Mouse (Mus musculus) layer of hippocampus, adult 9-10 months (tissue): ENCODE data around the gene Sh3pxd2a.

Experiments
- DNase-seq: peaks from one replicate; pipeline ENCODE4 v3.0.0; 2022; ENCODE audit warnings: low spot score

Gene Sh3pxd2a

DNA sequence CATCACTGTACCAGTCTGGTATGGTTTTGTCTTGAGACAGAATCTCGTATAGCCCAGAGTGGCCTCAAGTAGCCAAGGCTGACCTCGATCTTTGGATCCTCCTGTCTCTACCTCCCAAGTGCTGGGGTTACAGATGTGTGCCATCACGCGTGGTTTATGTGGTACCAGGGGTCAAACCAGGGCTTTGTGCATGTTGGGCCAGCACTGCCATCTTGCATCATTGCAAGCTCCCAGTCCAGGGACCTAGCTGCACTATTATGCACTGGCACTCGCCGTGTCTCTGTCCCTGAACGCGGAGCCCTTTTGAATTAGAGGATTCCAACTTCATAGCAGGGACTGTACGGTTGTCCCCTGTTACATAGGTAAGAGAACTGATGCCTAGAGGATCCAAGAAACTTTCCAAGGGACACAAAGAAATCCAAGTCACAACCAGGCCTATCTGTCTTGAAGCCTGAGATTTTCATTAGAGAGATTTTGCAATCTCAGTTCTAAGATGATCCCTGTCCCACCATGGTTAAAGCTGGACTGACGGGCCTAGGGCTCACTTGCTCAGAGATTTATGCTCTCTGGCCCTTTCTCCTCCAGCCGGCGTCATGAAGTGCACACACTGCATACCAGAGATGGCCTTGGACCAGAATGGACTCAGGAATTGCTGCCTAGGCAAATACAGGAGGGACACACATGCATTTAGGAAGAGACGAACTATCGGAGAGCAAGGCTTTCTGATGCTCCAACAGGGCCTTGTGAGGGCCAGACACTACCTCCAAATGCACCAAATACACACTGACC, 157.9 kb downstream of the Sh3pxd2a start:
- no peak for DNase-seq

DNA sequence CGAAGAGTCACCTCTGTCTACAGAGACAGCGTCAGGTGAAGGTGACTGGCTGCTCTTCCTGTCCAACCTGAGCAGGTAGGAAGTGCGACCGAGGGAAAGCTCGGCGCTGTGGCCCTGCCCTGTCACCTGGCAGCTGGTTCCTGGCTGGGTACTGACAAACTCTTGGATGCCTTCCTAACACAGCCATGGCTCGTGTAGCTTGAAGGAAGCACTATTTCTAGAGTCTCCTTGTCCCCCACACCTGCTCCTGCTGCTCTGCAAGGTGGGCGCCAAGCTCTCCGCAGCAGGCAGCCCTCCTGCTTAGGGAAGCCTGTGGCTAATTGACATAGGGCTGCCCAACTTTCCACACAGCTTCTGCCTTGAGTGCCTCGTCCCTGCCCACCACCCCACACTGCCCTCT, 158.8 kb downstream of the Sh3pxd2a start:
- DNase-seq, result no peak

GRCm38 (mm10) chr19:47304170-47304745, 159.9 kb downstream of the Sh3pxd2a start:
- DNase-seq, result no peak

DNA sequence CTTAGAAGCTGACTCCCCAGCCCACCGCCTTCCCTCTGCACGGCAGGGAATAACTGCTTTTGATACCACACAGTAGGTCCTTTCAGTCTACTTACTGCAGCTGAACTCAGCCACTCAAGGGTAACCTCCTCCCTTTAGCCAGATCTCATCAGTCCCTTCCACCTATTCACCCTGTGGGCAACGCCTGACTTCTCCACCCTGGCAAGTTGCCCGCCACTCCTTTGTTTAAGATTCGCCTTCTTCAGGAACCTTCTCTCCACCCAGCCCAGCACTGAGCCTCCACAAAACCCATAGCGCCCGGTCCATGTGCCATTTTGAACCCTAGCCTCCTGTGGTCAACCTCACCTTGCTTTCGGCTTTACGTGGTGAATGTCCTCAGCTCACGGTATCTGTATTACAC, 161.1 kb downstream of the Sh3pxd2a start:
- DNase-seq, result no peak

DNA sequence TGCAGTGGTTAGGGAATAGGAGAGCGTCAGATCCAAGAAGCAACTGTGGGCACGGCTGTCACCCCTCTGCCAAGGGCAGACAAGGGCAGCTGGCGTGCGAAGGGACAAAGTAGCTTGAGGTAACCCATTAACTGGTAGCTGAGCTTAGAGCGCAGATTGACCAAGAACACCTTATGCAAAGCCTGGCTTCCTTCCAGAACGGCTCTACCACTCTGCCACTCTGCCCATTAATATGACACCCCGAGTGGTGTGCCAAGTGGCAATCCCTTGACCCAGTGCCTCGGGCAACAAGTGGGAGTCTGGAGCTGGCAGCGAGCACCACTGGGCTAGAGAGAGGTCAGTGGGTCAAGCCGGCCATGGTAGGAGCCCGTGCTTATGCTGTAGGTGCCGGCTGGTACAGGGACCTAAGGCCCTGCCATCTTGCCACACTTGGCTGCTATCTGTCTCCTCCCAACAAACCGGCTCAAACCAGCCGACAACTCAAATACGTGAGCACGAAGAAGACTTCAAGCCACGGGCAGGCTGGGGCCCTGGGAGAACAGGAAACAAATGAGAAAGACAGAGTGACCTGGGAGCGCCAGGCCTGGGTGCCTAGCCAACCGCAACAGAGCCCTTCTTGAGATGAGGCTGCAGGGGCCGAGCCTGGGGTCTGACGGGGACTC, 161.9 kb downstream of the Sh3pxd2a start:
- no peak for DNase-seq

DNA sequence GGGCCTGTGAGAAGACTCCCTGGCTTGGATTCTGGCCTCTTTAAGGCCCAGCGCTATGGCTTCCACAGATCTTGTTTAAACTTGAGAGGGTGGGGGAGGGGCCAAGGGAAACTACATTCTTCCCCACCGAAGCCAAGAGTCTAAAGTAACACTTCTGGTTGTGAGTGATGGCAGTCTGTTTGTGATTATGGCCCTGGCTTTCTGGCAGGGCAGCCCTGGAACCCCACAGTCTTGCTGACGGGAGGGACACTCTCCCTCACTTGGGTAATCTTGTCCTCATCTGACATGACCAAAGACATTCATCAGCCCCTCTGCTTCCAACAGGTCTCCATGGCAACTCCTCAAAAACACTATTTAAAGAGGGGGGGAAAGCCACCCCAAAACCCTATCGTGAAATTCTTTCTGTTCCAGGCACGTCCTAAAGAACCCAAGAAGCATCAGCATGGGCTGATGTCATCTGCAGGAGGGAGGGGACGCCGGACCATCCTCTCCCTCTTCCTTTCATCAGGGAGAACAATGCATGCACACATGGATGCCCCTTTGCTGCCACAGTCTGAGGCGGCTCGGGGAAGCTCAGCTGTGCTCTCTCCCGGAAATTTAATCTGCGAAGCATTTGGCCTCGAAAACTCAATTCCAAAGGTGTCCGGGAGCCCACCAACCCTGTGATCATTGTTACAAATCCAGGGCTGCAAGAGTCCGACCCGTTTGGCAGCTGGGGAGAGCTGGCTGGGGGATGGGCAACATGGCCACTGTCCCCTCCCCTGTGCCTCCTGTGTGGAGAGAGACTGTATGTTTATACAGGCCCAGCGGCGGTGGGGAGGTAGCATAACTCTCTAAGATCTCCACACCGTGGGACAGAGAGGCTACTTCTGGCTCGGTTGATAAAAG, 162.7 kb downstream of the Sh3pxd2a start:
- no peak for DNase-seq

- no peak for DNase-seq
Measured at GRCm38 (mm10) chr19:47298100-47298499, 166.1 kb downstream of the Sh3pxd2a start.

GRCm38 (mm10) chr19:47292451-47292951, 171.7 kb downstream of the Sh3pxd2a start:
- DNase-seq, result no peak

DNA sequence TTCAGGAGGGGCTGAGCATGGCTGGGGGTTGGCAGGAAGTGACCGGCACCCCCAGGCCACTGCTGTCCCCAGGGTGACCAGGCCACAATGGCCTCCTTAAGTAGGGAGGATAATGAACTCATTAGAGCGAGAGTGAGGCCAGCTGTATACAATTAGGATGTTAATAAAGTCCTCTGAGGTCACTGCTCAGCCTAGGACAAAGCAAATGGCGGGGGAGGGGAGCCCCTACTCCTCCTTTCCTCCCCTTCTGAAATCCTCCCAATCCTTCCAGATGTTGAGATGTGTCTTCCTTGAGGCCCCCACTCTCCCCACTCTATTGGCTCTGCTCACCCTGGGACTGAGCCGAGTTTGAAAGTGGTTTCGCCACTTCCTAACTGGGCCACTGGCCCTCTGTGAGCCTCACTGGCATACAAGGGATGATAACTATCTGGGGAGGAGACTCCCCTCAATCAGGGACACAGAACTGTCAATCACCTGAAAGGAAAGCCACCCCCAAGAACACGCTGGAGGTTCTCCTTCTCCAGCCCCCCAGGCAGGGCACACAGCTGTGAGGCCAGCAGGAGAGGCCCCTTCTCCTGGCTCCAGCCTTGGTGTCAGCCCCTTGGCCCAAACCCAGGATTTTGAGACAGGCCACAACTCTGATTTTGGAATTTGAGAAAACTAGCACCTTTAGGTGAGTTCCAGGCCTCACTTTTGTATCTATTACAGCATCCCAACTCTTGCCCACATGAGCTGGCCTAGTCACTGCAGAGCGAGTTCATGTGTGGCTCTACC, 172.7 kb downstream of the Sh3pxd2a start:
- DNase-seq, result no peak

DNA sequence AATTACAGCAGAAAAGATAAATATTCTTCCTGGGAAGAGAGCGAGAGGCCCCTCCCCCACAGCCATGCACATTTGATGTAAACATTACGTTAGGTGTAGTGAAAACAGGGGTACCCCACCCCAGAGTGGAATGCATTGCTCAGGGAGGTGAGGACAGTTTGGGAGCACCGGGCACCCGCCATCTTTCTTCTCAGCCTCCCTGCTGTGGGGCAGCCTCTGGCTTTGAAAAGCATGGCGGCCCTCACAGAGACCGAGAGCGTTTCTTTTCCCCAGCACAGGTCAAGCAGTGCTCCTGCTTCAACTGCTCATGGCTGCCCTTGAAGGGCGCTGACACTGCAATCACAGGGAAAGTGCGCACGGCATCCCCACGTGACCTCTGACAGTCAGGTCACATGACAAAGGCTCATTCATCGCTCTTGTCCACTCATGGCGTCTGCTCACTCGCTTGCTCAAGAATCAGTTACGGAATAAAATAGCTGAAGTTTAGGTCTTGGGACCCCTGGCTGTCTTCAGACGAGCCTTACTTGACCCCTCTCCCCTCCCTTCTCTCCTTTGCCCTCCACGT, 177.2 kb downstream of the Sh3pxd2a start:
- no peak for DNase-seq

- DNase-seq, result no peak
Measured at GRCm38 (mm10) chr19:47285581-47285980, 178.6 kb downstream of the Sh3pxd2a start.

DNA sequence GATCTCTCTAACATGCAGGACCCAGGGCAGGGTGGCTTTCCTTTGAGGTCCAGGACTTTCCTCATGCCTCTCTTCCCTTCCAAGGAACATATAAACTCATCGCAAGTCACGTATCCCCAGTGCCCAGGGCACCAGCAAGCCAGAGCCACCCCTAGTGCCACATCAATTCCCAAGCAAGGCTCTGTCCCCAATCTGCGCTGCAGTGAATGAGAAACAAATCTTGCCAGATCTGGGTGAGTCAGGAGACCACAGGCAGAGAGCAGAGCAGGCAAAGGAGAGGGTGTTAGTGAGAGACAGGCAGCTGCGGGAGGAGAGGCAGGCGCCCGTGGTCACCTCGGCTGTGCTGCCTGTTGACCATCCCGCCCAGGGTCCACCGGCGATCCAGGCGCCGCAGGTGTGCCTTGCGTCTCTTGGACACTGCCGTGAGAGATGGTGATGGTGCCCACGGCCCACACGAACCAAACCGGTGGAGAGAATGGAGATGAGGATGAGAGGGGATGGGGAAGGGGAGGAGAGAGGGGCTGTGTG, 181.4 kb downstream of the Sh3pxd2a start:
- no peak for DNase-seq

DNA sequence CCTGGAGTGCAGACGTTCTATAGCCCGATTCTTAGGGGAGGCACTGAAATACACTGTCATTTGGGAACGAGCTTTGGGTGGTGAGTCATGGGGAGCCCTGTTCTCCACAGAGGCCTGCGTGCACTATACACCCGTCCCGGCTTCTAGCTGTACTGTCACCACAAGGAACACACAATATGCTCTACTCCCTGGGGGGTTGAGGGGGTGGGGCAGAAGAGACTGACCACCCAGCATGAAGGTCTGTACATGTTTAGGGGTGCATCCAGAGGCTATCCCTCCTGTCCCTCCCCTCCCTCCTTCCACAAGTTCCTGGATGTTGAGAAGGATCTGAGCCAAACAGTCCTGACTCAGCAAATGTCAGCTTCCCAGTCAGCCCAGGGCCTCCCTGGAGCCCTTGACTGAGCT, 182.1 kb downstream of the Sh3pxd2a start:
- DNase-seq, result no peak

- no peak for DNase-seq
Measured at GRCm38 (mm10) chr19:47280894-47281293, 183.3 kb downstream of the Sh3pxd2a start.

DNA sequence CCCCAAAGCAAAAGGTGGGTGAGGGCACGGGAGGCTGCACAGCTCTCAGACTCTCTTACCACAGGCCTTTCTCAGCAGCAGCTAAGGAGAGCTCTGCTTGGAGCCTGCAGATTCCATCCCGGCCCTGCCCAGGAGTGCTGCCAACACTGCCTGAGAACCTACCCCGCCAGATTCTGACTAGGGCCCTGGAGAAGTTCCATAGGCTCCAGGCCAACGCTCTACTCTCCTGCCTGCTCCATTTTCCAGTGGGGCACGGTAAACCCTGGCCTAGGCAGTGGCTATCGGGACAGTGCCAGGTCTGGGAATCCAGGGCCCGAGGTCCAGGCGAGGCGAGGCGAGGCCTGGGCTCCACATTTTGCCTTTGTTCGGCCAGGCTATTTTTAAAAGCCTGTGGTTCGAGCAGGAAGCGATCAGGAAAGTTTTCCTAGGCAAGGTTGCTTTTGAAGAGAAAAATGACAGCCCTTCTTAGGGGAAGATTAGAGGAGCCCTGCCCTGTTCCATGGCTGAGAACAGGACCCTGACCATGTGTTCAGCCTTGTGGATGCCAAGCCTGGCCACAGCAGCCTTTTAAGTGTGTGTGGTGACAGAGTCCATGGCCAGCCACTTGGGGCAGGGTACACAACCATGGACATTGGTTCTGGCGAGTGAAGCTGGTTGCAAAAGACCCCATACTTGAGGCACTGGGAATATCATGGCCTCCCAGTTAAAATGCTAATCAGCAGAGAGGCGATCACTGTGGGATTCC, 184.2 kb downstream of the Sh3pxd2a start:
- DNase-seq, result peak; percentile 65

GRCm38 (mm10) chr19:47279372-47279771, 184.8 kb downstream of the Sh3pxd2a start:
- DNase-seq, result no peak

DNA sequence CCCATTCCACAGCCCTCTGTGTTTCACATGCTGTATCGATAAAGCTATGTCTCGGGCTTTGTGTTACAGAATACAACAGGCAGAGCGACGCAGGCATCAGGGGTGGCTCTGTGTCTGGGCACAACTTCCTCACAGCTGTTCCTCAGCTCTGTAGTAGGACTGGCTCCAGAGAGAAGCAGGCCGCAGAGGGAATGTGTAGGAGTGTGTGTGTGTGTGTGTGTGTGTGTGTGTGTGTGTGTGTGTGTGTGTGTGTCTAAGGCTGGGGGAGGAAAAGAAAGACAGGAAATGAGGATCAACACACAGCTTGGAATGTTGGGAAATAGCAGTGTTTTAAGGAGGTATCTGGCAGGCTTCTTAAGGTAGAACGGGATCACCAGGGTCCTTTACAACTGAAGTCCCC, 187.5 kb downstream of the Sh3pxd2a start:
- DNase-seq, result no peak

GRCm38 (mm10) chr19:47270520-47270919, 193.7 kb downstream of the Sh3pxd2a start:
- no peak for DNase-seq

GRCm38 (mm10) chr19:47269729-47270128, 194.5 kb downstream of the Sh3pxd2a start:
- no peak for DNase-seq

DNA sequence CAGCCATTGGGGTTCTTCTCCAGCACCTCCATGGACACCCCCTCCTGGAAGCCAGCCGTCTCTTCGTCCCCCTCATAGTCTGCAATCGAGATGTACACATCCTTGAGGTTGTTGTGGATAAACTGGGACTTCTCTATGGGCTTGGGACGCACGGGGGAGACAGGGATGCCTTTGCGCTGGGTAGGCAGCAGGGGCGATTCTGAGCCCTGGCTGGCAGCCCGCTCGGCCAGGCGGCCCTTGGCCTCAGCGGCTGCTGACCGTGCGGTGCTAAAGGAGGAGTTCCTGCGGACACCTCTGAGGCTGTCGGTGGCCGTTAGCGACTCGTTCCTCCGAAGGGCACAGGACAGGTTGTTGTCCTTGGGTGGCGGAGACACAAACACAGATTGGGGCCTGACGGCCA, 197.1 kb downstream of the Sh3pxd2a start:
- DNase-seq, result no peak
